Mouse (Mus musculus): Measurements from ENCODE around the gene Mvb12b.

GRCm38 (mm10) chr2:33713580-33714260, 174.0 kb downstream of the Mvb12b start:
- TF ChIP-seq CTCF (IDR thresholded peaks at IDR 0.05; ENCODE audit: low read depth, low read length) (no peak), POLR2A (IDR thresholded peaks at IDR 0.05; ENCODE audit: extremely low read depth, insufficient read depth, low read length) (no peak)
